Mouse (Mus musculus): ENCODE data around the gene Zg16.
"Not testable (repeated sequence)": the region's sequence is repeated elsewhere in the genome, so short reads cannot be mapped to it uniquely, and the experiment has no call there.

The Zg16 gene
- long read RNA-seq, experiment 1, result 0 reads
- long read RNA-seq, experiment 2, result 0 reads

- intact Hi-C loops (cut with DNase I), result not testable (repeated sequence)
These were observed at the start of gene Zg16 for GRCm38 (mm10) chr7:127087278-127088010. Gene Zg16, minus strand, starts transcription at chr7:127087328.

- intact Hi-C loops (cut with DNase I), result no loop called here
These were observed 49.3 kb upstream of the Zg16 start for GRCm38 (mm10) chr7:127136181-127137071.

- intact Hi-C loops (cut with DNase I), result loop anchor here (5.0 kb wide), 1 partner anchor 42 kb away; no protein-coding TSS in a partner anchor
These were observed 47.8 kb upstream of the Zg16 start for GRCm38 (mm10) chr7:127134821-127135447.

GRCm38 (mm10) chr7:127133125-127133524, 46.0 kb upstream of the Zg16 start:
- intact Hi-C loops (cut with DNase I), result loop anchor here (5.0 kb wide), 1 partner anchor 44 kb away; no protein-coding TSS in a partner anchor

- intact Hi-C loops (cut with DNase I), result loop anchor here (5.0 kb wide), 1 partner anchor 48 kb away; no protein-coding TSS in a partner anchor
These were observed 42.5 kb upstream of the Zg16 start for GRCm38 (mm10) chr7:127129638-127130037.

- intact Hi-C loops (cut with DNase I), result no loop called here
These were observed 34.8 kb upstream of the Zg16 start, which contains the start of gene Qprt for GRCm38 (mm10) chr7:127121911-127122270. Gene Qprt, minus strand, starts transcription at chr7:127122226.

GRCm38 (mm10) chr7:127121061-127121910, 34.2 kb upstream of the Zg16 start:
- intact Hi-C loops (cut with DNase I), result no loop called here

- intact Hi-C loops (cut with DNase I), result loop anchor here (5.0 kb wide), 1 partner anchor 58 kb away; no protein-coding TSS in a partner anchor
These were observed 31.7 kb upstream of the Zg16 start for GRCm38 (mm10) chr7:127118671-127119445.

- intact Hi-C loops (cut with DNase I), result loop anchor here (5.0 kb wide), 1 partner anchor 59 kb away; no protein-coding TSS in a partner anchor
These were observed 30.8 kb upstream of the Zg16 start for GRCm38 (mm10) chr7:127117948-127118347.

GRCm38 (mm10) chr7:127116331-127116935, 29.3 kb upstream of the Zg16 start:
- intact Hi-C loops (cut with DNase I), result loop anchor here (5.0 kb wide), 1 partner anchor 61 kb away; no protein-coding TSS in a partner anchor

GRCm38 (mm10) chr7:127114920-127115319, 27.8 kb upstream of the Zg16 start:
- intact Hi-C loops (cut with DNase I), result loop anchor here (5.0 kb wide), 1 partner anchor 62 kb away; no protein-coding TSS in a partner anchor

GRCm38 (mm10) chr7:127113614-127114259, 26.6 kb upstream of the Zg16 start:
- intact Hi-C loops (cut with DNase I), result no loop called here

- intact Hi-C loops (cut with DNase I), result no loop called here
These were observed 25.9 kb upstream of the Zg16 start for GRCm38 (mm10) chr7:127112921-127113597.

GRCm38 (mm10) chr7:127112251-127112841, 25.2 kb upstream of the Zg16 start:
- intact Hi-C loops (cut with DNase I), result no loop called here

- intact Hi-C loops (cut with DNase I), result loop anchor here (2.0 kb wide), 1 partner anchor 289 kb away; no protein-coding TSS in a partner anchor
These were observed 24.3 kb upstream of the Zg16 start for GRCm38 (mm10) chr7:127111461-127111860.

GRCm38 (mm10) chr7:127110239-127111007, 23.3 kb upstream of the Zg16 start:
- intact Hi-C loops (cut with DNase I), result loop anchor here (2.0 kb wide), 1 partner anchor 288 kb away; no protein-coding TSS in a partner anchor

Measured in adrenal gland (tissue).